Mouse (Mus musculus) forebrain, embryonic 16.5 days (tissue): ENCODE data around the gene Got2. TPM values are rescaled to one million over a fixed set of nuclear protein-coding genes. Genes with fewer than 3 reads are reported as not detected.

Experiments
- ATAC-seq: fragments of 200-750 bp; cut with Nextera tagmentation; 2 replicates; pipeline ENCODE4 v1.8.0; 2017; ENCODE audit warnings: mild to moderate bottlenecking, moderate library complexity
- H3K27ac ChIP-seq: fragments of 300-500 bp; sonication (generic); 2 replicates; pipeline ENCODE4 v1.5.1; 2014; ENCODE audit warnings: low read length, control low read depth
- H3K27me3 ChIP-seq: fragments of 300-500 bp; sonication (generic); replicated peaks from 2 replicates; pipeline ENCODE4 v1.6.1; 2014; ENCODE audit warnings: low read length; ENCODE audit not compliant: control insufficient read depth, insufficient read depth
- H3K36me3 ChIP-seq: fragments of 300-500 bp; sonication (generic); 2 replicates; pipeline ENCODE4 v1.6.1; 2014; ENCODE audit not compliant: control insufficient read depth, insufficient read depth
- H3K4me1 ChIP-seq: fragments of 300-500 bp; sonication (generic); replicated peaks from 2 replicates; pipeline ENCODE4 v1.6.1; 2014; ENCODE audit warnings: low read length; ENCODE audit not compliant: control insufficient read depth, insufficient read depth
- H3K4me2 ChIP-seq: fragments of 300-500 bp; sonication (generic); 2 replicates; pipeline ENCODE4 v1.6.1; 2014; ENCODE audit warnings: mild to moderate bottlenecking, low read length, control low read depth
- H3K4me3 ChIP-seq: fragments of 300-500 bp; sonication (generic); replicated peaks from 2 replicates; pipeline ENCODE4 v1.5.1; 2014; ENCODE audit warnings: mild to moderate bottlenecking, low read length, control low read depth
- H3K9ac ChIP-seq: fragments of 300-500 bp; sonication (generic); replicated peaks from 2 replicates; pipeline ENCODE4 v1.6.1; 2014; ENCODE audit warnings: low read depth, low read length, control low read depth
- H3K9me3 ChIP-seq: fragments of 300-500 bp; sonication (generic); 2 replicates; pipeline ENCODE4 v1.6.1; 2016; ENCODE audit warnings: low read length; ENCODE audit not compliant: control insufficient read depth
- WGBS: fragments of 180-500 bp; shearing (Covaris S2); extraction: QIAGEN DNeasy Blood & Tissue Kit; methylation state at CpG from one replicate; pipeline ENCODE4 v1.1.7; 2014; 5-methylcytosine and 5-hydroxymethylcytosine counted together
- polyA plus RNA-seq: library from polyadenylated mRNA; unstranded; fragments of >200 nt; fragmentation: Nextera tagmentation; extraction: Ambion mirVana; gene quantifications from 2 replicates; pipeline ENCODE4 v1.2.1, GENCODE M21; 2015

Gene Got2
- polyA plus RNA-seq, 1 experiment from 2014 or later = 175 TPM

- Histone ChIP-seq H3K4me2 (no peak overlapping the region), H3K9ac (no peak overlapping the region), H3K27me3 (no peaks in the 10 kb centered on the region), H3K27ac (no peak overlapping the region), H3K36me3 (peaks cover 7% of the 10 kb centered on the region; the same call in 1 of the 2 replicates), H3K4me3 (no peak overlapping the region), H3K9me3 (no peaks in the 10 kb centered on the region), H3K4me1 (peaks cover 10% of the 10 kb centered on the region)
- WGBS = 93% methylated on average over 19 of the region's 19 CpGs
- no peak for ATAC-seq
These were observed 39.4 kb downstream of the Got2 start for GRCm38 (mm10) chr8:95848734-95849464.

GRCm38 (mm10) chr8:95848061-95848551 is 40.2 kb downstream of the Got2 start:
- Histone ChIP-seq H3K4me1 (peaks cover 10% of the 10 kb centered on the region), H3K4me3 (no peak overlapping the region), H3K36me3 (peaks cover 7% of the 10 kb centered on the region; the same call in 1 of the 2 replicates), H3K27me3 (no peaks in the 10 kb centered on the region), H3K4me2 (no peak overlapping the region), H3K27ac (no peak overlapping the region), H3K9ac (no peak overlapping the region), H3K9me3 (no peaks in the 10 kb centered on the region)
- 84% methylated on average over 24 of the region's 24 CpGs for WGBS
- ATAC-seq = no peak

GRCm38 (mm10) chr8:95845026-95845425 is 43.3 kb downstream of the Got2 start:
- Histone ChIP-seq H3K27me3 (no peaks in the 10 kb centered on the region), H3K9me3 (no peaks in the 10 kb centered on the region), H3K36me3 (peaks cover 11% of the 10 kb centered on the region), H3K4me1 (no peaks in the 10 kb centered on the region), H3K4me2 (no peak overlapping the region), H3K4me3 (no peak overlapping the region), H3K9ac (no peak overlapping the region), H3K27ac (no peak overlapping the region)
- ATAC-seq = no peak
- WGBS = 88% methylated on average over 7 of the region's 7 CpGs

- ATAC-seq = no peak
- no peak overlapping the region for H3K9ac ChIP-seq
- no peak overlapping the region for H3K27ac ChIP-seq
- no peak overlapping the region for H3K4me3 ChIP-seq
- no peaks in the 10 kb centered on the region for H3K4me1 ChIP-seq
- peaks cover 14% of the 10 kb centered on the region for H3K36me3 ChIP-seq
- no peaks in the 10 kb centered on the region for H3K9me3 ChIP-seq
- 93% methylated on average over 6 of the region's 6 CpGs for WGBS
- no peaks in the 10 kb centered on the region for H3K27me3 ChIP-seq
- no peak overlapping the region for H3K4me2 ChIP-seq
These were observed 44.4 kb downstream of the Got2 start for GRCm38 (mm10) chr8:95843968-95844367.

GRCm38 (mm10) chr8:95841436-95841835 is 46.9 kb downstream of the Got2 start:
- no peak overlapping the region for H3K9ac ChIP-seq
- H3K9me3 ChIP-seq = no peaks in the 10 kb centered on the region
- peaks cover 15% of the 10 kb centered on the region for H3K36me3 ChIP-seq
- 95% methylated on average over 15 of the region's 15 CpGs for WGBS
- H3K4me3 ChIP-seq = no peak overlapping the region
- no peak overlapping the region for H3K4me2 ChIP-seq
- H3K27ac ChIP-seq = no peak overlapping the region
- H3K4me1 ChIP-seq = no peaks in the 10 kb centered on the region
- no peaks in the 10 kb centered on the region for H3K27me3 ChIP-seq
- ATAC-seq = no peak

GRCm38 (mm10) chr8:95839289-95839688 is 49.1 kb downstream of the Got2 start:
- Histone ChIP-seq H3K9ac (no peak overlapping the region), H3K36me3 (peaks cover 9% of the 10 kb centered on the region), H3K9me3 (no peaks in the 10 kb centered on the region), H3K27me3 (no peaks in the 10 kb centered on the region), H3K4me3 (no peak overlapping the region), H3K4me1 (no peaks in the 10 kb centered on the region), H3K27ac (no peak overlapping the region), H3K4me2 (no peak overlapping the region)
- ATAC-seq = no peak
- WGBS = 98% methylated on average over 4 of the region's 4 CpGs

GRCm38 (mm10) chr8:95837266-95837665 is 51.1 kb downstream of the Got2 start:
- peaks cover 9% of the 10 kb centered on the region for H3K36me3 ChIP-seq
- peaks cover 10% of the 10 kb centered on the region for H3K4me1 ChIP-seq
- no peaks in the 10 kb centered on the region for H3K9me3 ChIP-seq
- no peak overlapping the region for H3K4me3 ChIP-seq
- no peak for ATAC-seq
- H3K27ac ChIP-seq = no peak overlapping the region
- H3K4me2 ChIP-seq = no peak overlapping the region
- WGBS = 96% methylated on average over 10 of the region's 10 CpGs
- H3K27me3 ChIP-seq = no peaks in the 10 kb centered on the region
- no peak overlapping the region for H3K9ac ChIP-seq

GRCm38 (mm10) chr8:95835891-95836290 is 52.5 kb downstream of the Got2 start:
- no peak for ATAC-seq
- WGBS = 76% methylated on average over 4 of the region's 4 CpGs
- no peaks in the 10 kb centered on the region for H3K9me3 ChIP-seq
- H3K27me3 ChIP-seq = no peaks in the 10 kb centered on the region
- no peak overlapping the region for H3K9ac ChIP-seq
- H3K4me1 ChIP-seq = peaks cover 10% of the 10 kb centered on the region
- no peak overlapping the region for H3K4me3 ChIP-seq
- peaks cover 9% of the 10 kb centered on the region for H3K36me3 ChIP-seq
- H3K4me2 ChIP-seq = no peak overlapping the region
- H3K27ac ChIP-seq = no peak overlapping the region

GRCm38 (mm10) chr8:95833435-95833984 is 54.8 kb downstream of the Got2 start:
- H3K36me3 ChIP-seq = peaks cover 2% of the 10 kb centered on the region; the same call in 1 of the 2 replicates
- peak overlapping the region; percentile 38 for H3K9ac ChIP-seq
- peak overlapping the region; percentile 46 for H3K4me2 ChIP-seq
- H3K4me1 ChIP-seq = peaks cover 10% of the 10 kb centered on the region
- no peaks in the 10 kb centered on the region for H3K9me3 ChIP-seq
- WGBS = 1% methylated on average over 16 of the region's 16 CpGs
- H3K4me3 ChIP-seq = peak overlapping the region; percentile 19
- no peak overlapping the region for H3K27ac ChIP-seq
- ATAC-seq = no peak
- H3K27me3 ChIP-seq = no peaks in the 10 kb centered on the region
